Mouse (Mus musculus) heart, embryonic 12.5 days (tissue): Measurements from ENCODE around the gene Lpo. TPM values are rescaled to one million over a fixed set of nuclear protein-coding genes. Genes with fewer than 3 reads are reported as not detected.
"Not testable (repeated sequence)": the region's sequence is repeated elsewhere in the genome, so short reads cannot be mapped to it uniquely, and the experiment has no call there.

Experiments
- ATAC-seq: fragments of 200-750 bp; cut with Nextera tagmentation; 2 replicates; pipeline ENCODE4 v1.8.0; 2017; ENCODE audit warnings: moderate TSS enrichment, moderate library complexity; ENCODE audit not compliant: insufficient number of reproducible peaks, low FRiP score
- H3K27ac ChIP-seq: fragments of 300-500 bp; sonication (generic); 2 replicates; pipeline ENCODE4 v1.5.1; 2016; ENCODE audit warnings: mild to moderate bottlenecking, moderate library complexity; ENCODE audit not compliant: poor library complexity, severe bottlenecking
- H3K27me3 ChIP-seq: fragments of 300-500 bp; sonication (generic); replicated peaks from 2 replicates; pipeline ENCODE4 v1.6.1; 2016; ENCODE audit warnings: mild to moderate bottlenecking, moderate library complexity
- H3K36me3 ChIP-seq: fragments of 300-500 bp; sonication (generic); 2 replicates; pipeline ENCODE4 v1.6.1; 2016; ENCODE audit warnings: mild to moderate bottlenecking, moderate library complexity
- H3K4me1 ChIP-seq: fragments of 300-500 bp; sonication (generic); replicated peaks from 2 replicates; pipeline ENCODE4 v1.6.1; 2016; ENCODE audit warnings: mild to moderate bottlenecking
- H3K4me2 ChIP-seq: fragments of 300-500 bp; sonication (generic); 2 replicates; pipeline ENCODE4 v1.6.1; 2016; ENCODE audit warnings: mild to moderate bottlenecking, moderate library complexity
- H3K4me3 ChIP-seq: fragments of 300-500 bp; sonication (generic); 2 replicates; pipeline ENCODE4 v1.5.1; 2016; ENCODE audit warnings: mild to moderate bottlenecking
- H3K9ac ChIP-seq: fragments of 300-500 bp; sonication (generic); 2 replicates; pipeline ENCODE4 v1.6.1; 2016; ENCODE audit warnings: mild to moderate bottlenecking, moderate library complexity
- H3K9me3 ChIP-seq: fragments of 300-500 bp; sonication (generic); replicated peaks from 2 replicates; pipeline ENCODE4 v1.6.1; 2016; ENCODE audit warnings: mild to moderate bottlenecking, moderate library complexity
- WGBS: fragments of 180-500 bp; shearing (Covaris S2); methylation state at CpG from one replicate; pipeline ENCODE4 v1.1.7; 2016; 5-methylcytosine and 5-hydroxymethylcytosine counted together
- polyA plus RNA-seq: library from polyadenylated mRNA; unstranded; fragments of >200 nt; fragmentation: Nextera tagmentation; extraction: Ambion mirVana; gene quantifications from 2 replicates; pipeline ENCODE4 v1.2.1, GENCODE M21; 2016

Lpo gene
- not detected in 2 replicates for polyA plus RNA-seq

DNA sequence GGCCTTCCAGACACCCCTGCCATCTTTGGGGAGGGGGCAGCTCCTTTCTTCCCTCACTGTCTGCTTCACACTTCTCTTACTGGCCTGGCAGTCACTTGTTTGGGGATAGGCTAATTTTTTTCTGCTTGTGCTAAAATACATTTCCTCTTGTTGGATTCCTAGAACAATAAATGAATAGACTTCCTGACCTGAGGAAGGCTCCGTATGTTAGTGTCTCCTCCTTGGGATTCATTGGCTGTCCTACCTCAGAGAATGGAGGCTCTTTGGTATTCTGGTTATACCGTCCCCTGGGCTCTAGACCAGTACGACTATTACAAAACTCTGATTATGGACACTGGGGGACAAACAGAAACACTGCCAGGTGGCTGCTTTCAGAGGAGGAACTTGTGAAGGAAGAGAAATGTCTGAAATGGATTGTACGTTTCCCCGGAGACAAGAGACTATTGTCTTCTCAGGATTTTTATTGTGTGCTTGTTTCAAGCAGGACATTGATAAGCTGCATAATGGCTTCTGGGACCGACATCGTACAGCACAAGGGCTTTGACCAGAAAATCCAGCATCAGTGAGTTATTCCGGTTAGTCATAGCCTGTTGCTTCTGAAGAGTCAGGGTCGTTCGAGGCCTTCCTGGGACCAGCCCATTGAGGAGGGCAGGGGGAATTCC lies at the start of gene Lpo:
Lpo (minus strand) TSS at position 51 of the 662 bp plus-strand sequence.
- peaks cover 39% of the 10 kb centered on the region for H3K27me3 ChIP-seq
- H3K27ac ChIP-seq, result no peak within 1 kb of the TSS
- ATAC-seq, result no peak
- no peak within 1 kb of the TSS for H3K4me2 ChIP-seq
- H3K9ac ChIP-seq, result no peak within 1 kb of the TSS
- H3K36me3 ChIP-seq, result no peaks in the 10 kb centered on the region
- no peak within 1 kb of the TSS for H3K4me3 ChIP-seq
- 65% methylated on average over 10 of the region's 10 CpGs for WGBS
- H3K9me3 ChIP-seq, result no peaks in the 10 kb centered on the region
- H3K4me1 ChIP-seq, result no peaks in the 10 kb centered on the region

DNA sequence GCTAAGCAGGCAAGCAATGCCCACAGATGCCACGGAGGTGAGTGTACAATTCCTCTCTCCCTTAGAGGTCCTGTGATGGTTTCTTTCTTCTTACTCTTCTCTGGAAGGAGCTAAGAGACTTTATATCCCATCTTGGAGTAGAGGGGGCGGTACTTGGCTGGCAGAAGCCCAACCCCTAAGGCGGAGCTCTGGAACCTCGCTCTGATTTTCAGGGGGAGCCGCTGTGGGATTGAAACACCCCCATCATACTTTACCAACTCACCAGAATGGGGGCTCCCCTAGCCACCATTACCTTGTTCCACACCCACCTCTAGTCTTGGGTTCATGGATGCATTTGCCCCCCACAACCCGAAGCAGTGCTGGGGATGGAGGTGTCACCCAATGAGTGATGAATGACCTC lies 47.3 kb upstream of the Lpo start, which contains the start of gene Epx:
Epx (minus strand) TSS at position 101 of the 400 bp plus-strand sequence.
- Histone ChIP-seq H3K4me2 (no peak within 1 kb of the TSS), H3K9me3 (no peaks in the 10 kb centered on the region), H3K36me3 (no peaks in the 10 kb centered on the region), H3K27ac (no peak within 1 kb of the TSS), H3K9ac (no peak within 1 kb of the TSS), H3K4me1 (no peaks in the 10 kb centered on the region), H3K4me3 (no peak within 1 kb of the TSS), H3K27me3 (peaks cover 35% of the 10 kb centered on the region)
- ATAC-seq, result no peak
- WGBS, result 76% methylated on average over 6 of the region's 6 CpGs

DNA sequence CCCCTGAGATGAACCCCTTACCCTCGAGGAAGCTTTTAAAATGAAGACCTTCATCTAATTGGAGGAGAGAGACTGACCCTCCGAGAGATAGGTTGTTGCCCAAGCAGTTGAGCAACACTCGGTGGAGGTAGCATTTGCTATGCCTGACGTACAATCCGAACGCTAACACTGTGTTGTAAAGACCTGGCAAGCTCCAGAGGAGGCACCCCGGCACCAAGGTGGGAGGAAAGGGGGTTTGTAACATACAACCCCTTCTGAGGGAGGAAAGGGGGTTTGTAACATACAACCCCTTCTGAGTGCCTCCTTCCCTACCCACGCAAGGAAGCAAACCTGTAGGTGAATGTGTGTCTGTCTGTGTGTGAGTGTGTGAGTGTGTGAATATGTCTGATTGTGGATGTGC lies 43.7 kb upstream of the Lpo start:
- no peak overlapping the region for H3K27ac ChIP-seq
- H3K36me3 ChIP-seq, result no peaks in the 10 kb centered on the region
- H3K4me3 ChIP-seq, result no peak overlapping the region
- H3K9me3 ChIP-seq, result no peaks in the 10 kb centered on the region
- no peak overlapping the region for H3K4me2 ChIP-seq
- no peak overlapping the region for H3K9ac ChIP-seq
- 45% methylated on average over 8 of the region's 8 CpGs for WGBS
- H3K4me1 ChIP-seq, result no peaks in the 10 kb centered on the region
- ATAC-seq, result no peak
- H3K27me3 ChIP-seq, result peaks cover 35% of the 10 kb centered on the region

DNA sequence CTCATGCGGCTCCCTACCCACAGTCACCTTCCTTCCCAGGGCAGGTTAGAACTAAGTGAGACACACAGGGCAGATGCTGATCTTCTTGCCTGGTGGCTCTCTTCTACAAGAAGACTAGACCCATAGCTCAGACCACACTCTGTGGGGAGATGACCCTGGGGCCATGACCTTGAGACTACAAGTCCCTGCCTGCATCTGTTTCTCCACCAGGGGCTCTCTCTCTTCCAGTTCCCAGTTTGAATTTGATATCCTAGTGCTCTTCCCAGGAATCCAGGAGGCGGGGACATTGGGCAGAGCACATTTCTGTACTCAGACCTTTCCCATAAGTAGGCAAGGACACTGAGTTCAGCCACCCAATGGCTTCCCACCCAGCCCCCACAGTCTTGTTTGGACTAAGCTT lies 42.0 kb upstream of the Lpo start:
- H3K9ac ChIP-seq, result no peak overlapping the region
- ATAC-seq, result no peak
- no peak overlapping the region for H3K4me2 ChIP-seq
- peaks cover 34% of the 10 kb centered on the region for H3K27me3 ChIP-seq
- no peaks in the 10 kb centered on the region for H3K9me3 ChIP-seq
- H3K4me3 ChIP-seq, result no peak overlapping the region
- H3K36me3 ChIP-seq, result no peaks in the 10 kb centered on the region
- 75% methylated on average over 2 of the region's 2 CpGs for WGBS
- H3K27ac ChIP-seq, result no peak overlapping the region
- no peaks in the 10 kb centered on the region for H3K4me1 ChIP-seq

DNA sequence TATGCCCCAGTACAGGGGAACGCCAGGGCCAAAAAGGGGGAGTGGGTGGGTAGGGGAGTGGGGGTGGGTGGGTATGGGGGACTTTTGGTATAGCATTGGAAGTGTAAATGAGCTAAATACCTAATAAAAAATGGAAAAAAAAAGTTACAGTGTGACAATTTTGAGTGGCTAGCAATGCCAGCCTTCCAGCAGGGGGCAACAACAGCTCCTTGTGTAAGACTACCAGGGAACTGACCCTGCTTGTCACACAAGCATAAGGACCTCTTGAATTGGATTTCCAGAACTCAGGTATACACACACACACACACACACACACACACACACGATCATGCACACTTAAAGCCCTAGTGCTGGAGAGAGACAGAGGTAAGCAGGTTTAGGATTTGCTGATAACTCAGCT lies 38.8 kb upstream of the Lpo start:
- H3K4me2 ChIP-seq, H3K9ac ChIP-seq, H3K9me3 ChIP-seq, H3K27ac ChIP-seq, ATAC-seq, H3K4me1 ChIP-seq, H3K4me3 ChIP-seq: not testable (repeated sequence)
- peaks cover 15% of the 10 kb centered on the region; the same call in 1 of the 2 replicates for H3K36me3 ChIP-seq
- 85% methylated on average over 1 of the region's 2 CpGs for WGBS
- peaks cover 15% of the 10 kb centered on the region; the same call in 1 of the 2 replicates for H3K27me3 ChIP-seq

DNA sequence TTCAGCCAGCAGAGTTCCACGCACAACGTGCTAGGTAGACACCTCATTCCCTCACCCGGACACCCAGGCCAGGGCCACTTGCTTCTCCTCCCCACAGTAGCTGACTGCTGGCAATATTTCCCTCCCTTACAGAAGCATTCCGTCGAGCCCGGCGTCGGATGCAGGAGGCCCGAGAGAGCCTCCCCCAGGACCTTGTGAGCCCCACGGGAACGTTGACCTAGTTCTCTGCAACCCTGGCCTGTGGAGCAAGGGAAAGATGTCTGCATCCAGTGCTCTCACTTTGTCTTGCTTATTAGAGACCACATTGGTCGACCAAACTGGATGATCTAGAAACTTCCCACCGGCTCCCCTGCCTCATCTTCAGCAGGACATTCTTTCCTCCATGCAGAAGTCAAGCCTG lies 34.7 kb upstream of the Lpo start:
- H3K4me1 ChIP-seq, result peaks cover 13% of the 10 kb centered on the region; the same call in 1 of the 2 replicates
- no peak overlapping the region for H3K27ac ChIP-seq
- H3K9me3 ChIP-seq, result no peaks in the 10 kb centered on the region
- no peak for ATAC-seq
- H3K9ac ChIP-seq, result no peak overlapping the region
- 90% methylated on average over 13 of the region's 13 CpGs for WGBS
- no peak overlapping the region for H3K4me2 ChIP-seq
- H3K27me3 ChIP-seq, result no peaks in the 10 kb centered on the region
- H3K4me3 ChIP-seq, result no peak overlapping the region
- H3K36me3 ChIP-seq, result peaks cover 26% of the 10 kb centered on the region

DNA sequence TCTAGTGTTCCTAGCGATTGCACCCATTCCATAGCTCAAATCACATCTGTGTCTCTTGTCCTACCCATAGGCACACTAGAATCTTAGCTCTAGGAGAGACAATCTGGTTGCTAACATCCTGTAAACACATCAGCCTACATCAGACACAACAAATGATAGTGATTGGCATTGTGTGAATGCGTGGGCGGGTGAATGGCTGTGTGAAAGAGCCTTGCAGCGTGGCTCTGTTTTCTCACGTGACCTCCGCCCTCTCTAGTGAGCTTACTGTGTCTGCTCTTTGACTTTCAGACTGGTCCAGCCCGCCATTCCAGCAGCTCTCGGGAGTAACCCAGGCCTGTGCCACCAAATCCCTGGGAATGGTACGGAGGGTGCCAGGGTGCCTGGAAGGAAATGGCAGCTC lies 32.3 kb upstream of the Lpo start:
- no peaks in the 10 kb centered on the region for H3K27me3 ChIP-seq
- peaks cover 13% of the 10 kb centered on the region; the same call in 1 of the 2 replicates for H3K4me1 ChIP-seq
- no peak overlapping the region for H3K27ac ChIP-seq
- no peak overlapping the region for H3K9ac ChIP-seq
- no peak overlapping the region for H3K4me2 ChIP-seq
- no peak overlapping the region for H3K4me3 ChIP-seq
- no peaks in the 10 kb centered on the region for H3K9me3 ChIP-seq
- no peak for ATAC-seq
- WGBS, result 81% methylated on average over 9 of the region's 9 CpGs
- H3K36me3 ChIP-seq, result peaks cover 41% of the 10 kb centered on the region

DNA sequence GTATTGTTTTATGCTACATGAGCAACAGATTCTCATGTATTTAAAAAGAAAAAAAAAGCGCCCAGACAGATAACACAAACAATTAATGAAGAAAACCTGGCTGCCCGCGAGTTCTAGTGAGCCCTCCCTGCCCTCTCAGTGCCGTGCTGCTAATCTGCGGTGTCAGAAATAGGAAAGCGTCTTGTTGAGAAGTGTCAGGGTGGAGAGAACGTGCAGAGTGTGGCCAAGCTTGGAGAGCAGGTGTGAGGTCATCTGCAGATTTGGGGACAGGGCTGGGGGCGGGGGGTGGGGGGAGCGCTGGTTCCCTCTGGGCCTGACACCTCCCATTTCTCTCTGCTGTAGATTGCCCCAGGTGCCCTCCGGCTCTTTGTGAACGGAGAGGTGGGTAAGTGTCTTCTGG lies 31.2 kb upstream of the Lpo start:
- Histone ChIP-seq H3K9me3 (no peaks in the 10 kb centered on the region), H3K36me3 (peaks cover 41% of the 10 kb centered on the region), H3K9ac (no peak overlapping the region), H3K4me1 (peaks cover 13% of the 10 kb centered on the region; the same call in 1 of the 2 replicates), H3K4me2 (no peak overlapping the region), H3K4me3 (no peak overlapping the region), H3K27ac (no peak overlapping the region), H3K27me3 (no peaks in the 10 kb centered on the region)
- 65% methylated on average over 11 of the region's 11 CpGs for WGBS
- no peak for ATAC-seq

DNA sequence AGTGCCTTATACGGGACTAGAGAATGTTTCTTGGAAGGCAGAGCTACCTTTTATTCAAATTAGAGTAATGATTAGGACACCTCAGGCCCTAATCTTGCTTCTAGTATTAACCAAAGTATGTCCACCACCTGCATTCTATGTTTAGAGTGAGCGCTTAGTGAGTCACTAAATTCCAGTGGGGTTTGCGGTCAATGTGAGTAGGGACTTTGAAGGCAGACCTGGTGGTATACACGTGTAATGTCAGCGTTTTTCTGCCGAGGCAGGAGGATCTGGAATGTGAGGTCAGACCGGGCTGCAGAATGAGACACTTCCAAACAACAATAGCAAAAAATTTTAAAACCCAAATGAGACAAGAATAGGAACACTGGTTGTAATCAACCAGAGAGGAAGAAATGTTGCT lies 26.5 kb upstream of the Lpo start:
- no peak overlapping the region for H3K4me3 ChIP-seq
- no peak overlapping the region for H3K27ac ChIP-seq
- no peaks in the 10 kb centered on the region for H3K27me3 ChIP-seq
- no peak overlapping the region for H3K4me2 ChIP-seq
- ATAC-seq, result no peak
- 81% methylated on average over 7 of the region's 7 CpGs for WGBS
- H3K36me3 ChIP-seq, result peaks cover 26% of the 10 kb centered on the region
- H3K9me3 ChIP-seq, result no peaks in the 10 kb centered on the region
- 0 out of 2 replicates have a peak, but pooled peaks cover 4% of the 10 kb centered on the region for H3K4me1 ChIP-seq
- no peak overlapping the region for H3K9ac ChIP-seq

DNA sequence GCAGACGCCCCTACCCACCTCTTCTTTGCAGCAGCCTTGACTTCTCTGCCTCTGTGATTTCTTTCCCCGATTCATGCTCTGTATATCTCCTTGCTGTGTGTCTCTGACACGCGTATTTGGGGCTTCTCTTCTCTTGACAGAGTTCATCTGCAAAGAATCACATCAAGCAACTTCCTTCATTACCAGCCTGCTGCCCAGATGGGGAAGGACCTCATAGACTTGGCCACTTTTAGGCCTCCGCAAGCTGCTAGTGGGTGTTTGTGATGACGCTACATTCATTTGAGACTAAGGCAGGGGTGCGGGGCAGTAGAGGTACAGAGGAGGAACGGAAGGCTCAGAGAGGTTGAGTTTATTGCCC lies 25.5 kb upstream of the Lpo start:
- WGBS, result 43% methylated on average over 8 of the region's 8 CpGs
- H3K4me2 ChIP-seq, result peak overlapping the region; percentile 83
- H3K9ac ChIP-seq, result peak overlapping the region; percentile 64
- no peaks in the 10 kb centered on the region for H3K9me3 ChIP-seq
- no peaks in the 10 kb centered on the region for H3K27me3 ChIP-seq
- H3K4me1 ChIP-seq, result 0 out of 2 replicates have a peak, but pooled peaks cover 4% of the 10 kb centered on the region
- H3K4me3 ChIP-seq, result peak overlapping the region; percentile 62
- ATAC-seq, result no peak
- H3K36me3 ChIP-seq, result peaks cover 22% of the 10 kb centered on the region
- no peak overlapping the region for H3K27ac ChIP-seq

DNA sequence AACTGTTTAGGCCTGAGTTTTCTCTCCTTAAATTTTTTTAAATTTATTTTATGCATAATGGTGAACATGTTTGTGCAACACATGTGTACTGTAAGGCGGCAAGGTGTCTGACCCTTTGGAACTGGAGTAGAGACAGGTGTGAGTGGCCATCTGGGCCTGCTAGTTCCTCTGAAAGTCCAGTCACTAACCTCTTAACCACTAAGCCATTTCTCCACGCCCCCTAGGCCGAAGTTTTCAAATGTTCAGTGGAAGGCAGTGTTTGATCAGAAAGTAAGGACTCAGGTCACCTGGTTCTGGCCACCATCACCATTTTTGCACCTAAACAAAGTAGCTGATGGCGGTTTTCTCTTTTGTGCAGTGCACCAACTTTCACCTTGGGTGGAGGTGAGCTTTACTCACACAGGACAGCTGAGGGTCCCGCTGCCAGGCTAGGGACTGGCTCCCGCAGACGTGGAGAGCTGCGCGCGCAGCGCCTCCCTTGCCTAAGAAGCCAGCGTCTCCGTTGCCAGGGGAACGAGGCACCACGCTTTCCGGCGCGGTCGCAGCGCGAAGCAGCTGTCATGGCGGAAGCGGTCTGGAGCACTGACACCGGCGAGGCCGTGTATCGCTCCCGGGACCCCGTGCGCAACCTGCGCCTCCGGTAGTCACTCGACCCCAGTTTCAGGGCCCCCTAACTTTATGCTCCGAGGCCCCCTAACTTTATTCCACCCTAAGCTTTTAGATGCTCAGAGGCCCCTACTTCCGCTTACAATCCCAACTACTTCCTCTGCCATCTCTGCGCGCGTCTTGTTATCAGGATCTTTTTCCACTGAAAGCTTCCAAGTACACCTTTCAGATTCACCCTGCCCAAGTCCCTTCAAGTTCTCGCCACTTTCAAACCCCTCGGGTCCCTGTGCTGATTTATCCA lies 24.9 kb upstream of the Lpo start, which contains the start of gene Mks1:
Mks1 (plus strand) TSS at position 526 of the 907 bp plus-strand sequence.
- Histone ChIP-seq H3K27ac (0 out of 2 replicates have a peak within 1 kb of the TSS, but pooled peaks have one; percentile 6), H3K27me3 (no peaks in the 10 kb centered on the region), H3K4me3 (peak within 1 kb of the TSS; percentile 62), H3K9ac (peak within 1 kb of the TSS; percentile 64), H3K9me3 (no peaks in the 10 kb centered on the region), H3K4me2 (peak within 1 kb of the TSS; percentile 83), H3K36me3 (peaks cover 16% of the 10 kb centered on the region), H3K4me1 (0 out of 2 replicates have a peak, but pooled peaks cover 4% of the 10 kb centered on the region)
- 4% methylated on average over 40 of the region's 40 CpGs for WGBS
- ATAC-seq, result peak; percentile 91
